Mouse (Mus musculus) lung, postnatal 36 days (tissue): ENCODE measurements at regions not wholly inside any gene's neighbourhood (a gene's known extent, or its start where the extent isn't known, plus 50 kb on each side); places are given as distances from the start of the nearest gene placed in this dataset.

Source experiments
- DNase-seq: peaks from one replicate; pipeline ENCODE4 v3.0.0; 2022; ENCODE audit warnings: mixed read lengths

- DNase-seq, result no peak
Measured at GRCm38 (mm10) chr16:84581166-84581565, 66.2 kb downstream of the A730009L09Rik start.

- peak; percentile 53 for DNase-seq
Measured at GRCm38 (mm10) chr16:84583323-84583722, 68.4 kb downstream of the A730009L09Rik start.

- DNase-seq, result peak; percentile 22
Measured at GRCm38 (mm10) chr16:84583773-84584229, 68.9 kb downstream of the A730009L09Rik start.

GRCm38 (mm10) chr16:84584724-84585399, 69.9 kb downstream of the A730009L09Rik start:
- no peak for DNase-seq

GRCm38 (mm10) chr16:84592978-84593377, 78.1 kb downstream of the A730009L09Rik start:
- no peak for DNase-seq

GRCm38 (mm10) chr16:84602969-84603368, 88.0 kb downstream of the A730009L09Rik start:
- DNase-seq, result no peak

- DNase-seq, result no peak
Measured at GRCm38 (mm10) chr16:84603465-84604205, 88.7 kb downstream of the A730009L09Rik start.

GRCm38 (mm10) chr16:84604272-84604975, 89.5 kb downstream of the A730009L09Rik start:
- DNase-seq, result no peak

GRCm38 (mm10) chr16:84606010-84606803, 91.3 kb downstream of the A730009L09Rik start:
- no peak for DNase-seq

GRCm38 (mm10) chr16:84606804-84607095, 91.8 kb downstream of the A730009L09Rik start:
- DNase-seq, result no peak

- DNase-seq, result no peak
Measured at GRCm38 (mm10) chr16:84607503-84607902, 92.6 kb downstream of the A730009L09Rik start.

- no peak for DNase-seq
Measured at GRCm38 (mm10) chr16:84615683-84616082, 100.8 kb downstream of the A730009L09Rik start.

GRCm38 (mm10) chr16:84616132-84616531, 101.2 kb downstream of the A730009L09Rik start:
- DNase-seq, result no peak

GRCm38 (mm10) chr16:84618379-84618778, 103.5 kb downstream of the A730009L09Rik start:
- no peak for DNase-seq

- no peak for DNase-seq
Measured at GRCm38 (mm10) chr16:84619876-84620275, 105.0 kb downstream of the A730009L09Rik start.

- no peak for DNase-seq
Measured at GRCm38 (mm10) chr16:84620861-84621260, 105.9 kb downstream of the A730009L09Rik start.

- DNase-seq, result peak; percentile 53
Measured at GRCm38 (mm10) chr16:84621300-84622031, 106.5 kb downstream of the A730009L09Rik start.

GRCm38 (mm10) chr16:84623346-84624085, 108.6 kb downstream of the A730009L09Rik start:
- DNase-seq, result no peak

- DNase-seq, result no peak
Measured at GRCm38 (mm10) chr16:84624443-84625109, 109.7 kb downstream of the A730009L09Rik start.

GRCm38 (mm10) chr16:84625110-84625722, 110.3 kb downstream of the A730009L09Rik start:
- no peak for DNase-seq
